Mouse (Mus musculus) hindbrain, embryonic 12.5 days (tissue): ENCODE data around the gene Sema4c. TPM values are rescaled to one million over a fixed set of nuclear protein-coding genes. Genes with fewer than 3 reads are reported as not detected.
A peak's percentile ranks its signal among the peaks of the same experiment; 100 is the strongest.

Source experiments
- ATAC-seq: fragments of 200-750 bp; cut with Nextera tagmentation; 2 replicates; pipeline ENCODE4 v1.8.0; 2017; ENCODE audit warnings: moderate TSS enrichment; ENCODE audit not compliant: low FRiP score
- H3K27ac ChIP-seq: fragments of 300-500 bp; sonication (generic); 2 replicates; pipeline ENCODE4 v1.5.1; 2016; ENCODE audit warnings: mild to moderate bottlenecking
- H3K27me3 ChIP-seq: fragments of 300-500 bp; sonication (generic); 2 replicates; pipeline ENCODE4 v1.6.1; 2016; ENCODE audit warnings: mild to moderate bottlenecking
- H3K36me3 ChIP-seq: fragments of 300-500 bp; sonication (generic); 2 replicates; pipeline ENCODE4 v1.6.1; 2016; ENCODE audit warnings: mild to moderate bottlenecking
- H3K4me1 ChIP-seq: fragments of 300-500 bp; sonication (generic); 2 replicates; pipeline ENCODE4 v1.6.1; 2016
- H3K4me2 ChIP-seq: fragments of 300-500 bp; sonication (generic); replicated peaks from 2 replicates; pipeline ENCODE4 v1.6.1; 2016; ENCODE audit warnings: mild to moderate bottlenecking
- H3K4me3 ChIP-seq: fragments of 300-500 bp; sonication (generic); 2 replicates; pipeline ENCODE4 v1.5.1; 2016; ENCODE audit warnings: mild to moderate bottlenecking
- H3K9ac ChIP-seq: fragments of 300-500 bp; sonication (generic); 2 replicates; pipeline ENCODE4 v1.6.1; 2016; ENCODE audit warnings: mild to moderate bottlenecking, moderate library complexity
- H3K9me3 ChIP-seq: fragments of 300-500 bp; sonication (generic); replicated peaks from 2 replicates; pipeline ENCODE4 v1.6.1; 2016; ENCODE audit warnings: mild to moderate bottlenecking
- WGBS: fragments of 180-500 bp; shearing (Covaris S2); methylation state at CpG from one replicate; pipeline ENCODE4 v1.1.7; 2016; 5-methylcytosine and 5-hydroxymethylcytosine counted together
- microRNA-seq: library from miRNA; unstranded; fragments of <30 nt; microRNA quantifications from one replicate; pipeline ENCODE4, GENCODE M21; 2017
- polyA plus RNA-seq: library from polyadenylated mRNA; unstranded; fragments of >200 nt; fragmentation: Nextera tagmentation; extraction: Ambion mirVana; gene quantifications from 2 replicates; pipeline ENCODE4 v1.2.1, GENCODE M21; 2016

The Sema4c gene
- polyA plus RNA-seq, 1 experiment from 2014 or later: 35.6 TPM

- 1% methylated on average over 48 of the region's 51 CpGs for WGBS
These were observed 46.7 kb downstream of the Sema4c start, which contains the start of gene Cnnm3 for GRCm38 (mm10) chr1:36511289-36512021. TSS of gene Cnnm3 (plus strand) at chr1:36511867.

GRCm38 (mm10) chr1:36508238-36508637 lies 49.9 kb downstream of the Sema4c start:
- H3K9me3 ChIP-seq: no peaks in the 10 kb centered on the region
- H3K27me3 ChIP-seq: no peaks in the 10 kb centered on the region
- no peak for ATAC-seq
- no peak overlapping the region for H3K4me2 ChIP-seq
- no peak overlapping the region for H3K9ac ChIP-seq
- H3K4me1 ChIP-seq: peaks cover 4% of the 10 kb centered on the region
- H3K4me3 ChIP-seq: no peak overlapping the region
- 88% methylated on average over 5 of the region's 5 CpGs for WGBS
- H3K36me3 ChIP-seq: peaks cover 18% of the 10 kb centered on the region
- H3K27ac ChIP-seq: no peak overlapping the region

More at GRCm38 (mm10) chr1:36511289-36512021, 46.7 kb downstream of the Sema4c start, which contains the start of gene Cnnm3:
- Histone ChIP-seq H3K4me1 (peaks cover 28% of the 10 kb centered on the region), H3K4me3 (peak within 1 kb of the TSS; percentile 96), H3K36me3 (peaks cover 16% of the 10 kb centered on the region), H3K9me3 (no peaks in the 10 kb centered on the region), H3K9ac (peak within 1 kb of the TSS; percentile 93), H3K4me2 (peak within 1 kb of the TSS; percentile 80), H3K27me3 (no peaks in the 10 kb centered on the region), H3K27ac (peak within 1 kb of the TSS; percentile 99)
- peak; percentile 97 for ATAC-seq

- Histone ChIP-seq H3K36me3 (peaks cover 26% of the 10 kb centered on the region), H3K27ac (no peak overlapping the region), H3K27me3 (no peaks in the 10 kb centered on the region), H3K9ac (no peak overlapping the region), H3K4me2 (no peak overlapping the region), H3K9me3 (no peaks in the 10 kb centered on the region), H3K4me1 (no peaks in the 10 kb centered on the region), H3K4me3 (no peak overlapping the region)
- ATAC-seq: peak; percentile 61; the same call in 1 of the 2 replicates
- 11% methylated on average over 3 of the region's 3 CpGs for WGBS
These were observed 56.9 kb downstream of the Sema4c start for GRCm38 (mm10) chr1:36501261-36501660.

Small RNAs within 50 kb of the gene (microRNA-seq; reads per million reads assigned to microRNA genes)
- not detected for gene Gm47280

Other genes starting within 250 kb of the Sema4c start
- 44.5 and 45.4 TPM in 2 replicates for gene Kansl3, start 189.2 kb downstream of the Sema4c start, polyA plus RNA-seq
- 2.3 and 2.6 TPM in 2 replicates for gene Fer1l5, start 186.1 kb downstream of the Sema4c start, polyA plus RNA-seq
- 74.3 and 76.7 TPM in 2 replicates for gene Lman2l, start 113.1 kb downstream of the Sema4c start, polyA plus RNA-seq
- 11.3 and 11.5 TPM in 2 replicates for gene Cnnm4, start 86.7 kb downstream of the Sema4c start, polyA plus RNA-seq
- gene Cnnm3, start 46.5 kb downstream of the Sema4c start, polyA plus RNA-seq: 4.5 and 4.6 TPM in 2 replicates
- gene Ankrd23, start 21.5 kb downstream of the Sema4c start, polyA plus RNA-seq: 14.6 and 18.8 TPM in 2 replicates
- gene Gm42417, start 18.9 kb downstream of the Sema4c start, polyA plus RNA-seq: not detected in 2 replicates
- 17.8 and 18.8 TPM in 2 replicates for gene Ankrd39, start 10.9 kb downstream of the Sema4c start, polyA plus RNA-seq
- gene Fam178b, start 124.8 kb upstream of the Sema4c start, polyA plus RNA-seq: 0.67 TPM in 1 of 2 replicates, not detected in the other
- gene Cox5b, start 133.1 kb upstream of the Sema4c start, polyA plus RNA-seq: 430 and 502 TPM in 2 replicates
- gene 4933424G06Rik, start 151.8 kb upstream of the Sema4c start, polyA plus RNA-seq: not detected in 2 replicates
- 98.8 and 104 TPM in 2 replicates for gene Actr1b, start 156.1 kb upstream of the Sema4c start, polyA plus RNA-seq
- 0.34 and 0.39 TPM in 2 replicates for gene Zap70, start 203.4 kb upstream of the Sema4c start, polyA plus RNA-seq